Mouse (Mus musculus) urinary bladder, adult 2 months (tissue): ENCODE results near the gene Cdk5rap2. TPM values are rescaled to one million over a fixed set of nuclear protein-coding genes. Genes with fewer than 3 reads are reported as not detected.

Experiments
- DNase-seq: peaks from one replicate; pipeline ENCODE4 v3.0.0; 2022; ENCODE audit warnings: low spot score
- polyA plus RNA-seq: library from polyadenylated mRNA; depleted of rRNA; stranded (reverse); fragments of >200 nt; gene quantifications from 2 replicates; pipeline ENCODE4 v1.2.3, GENCODE M21; 2012; rRNA removed

Cdk5rap2 gene
- 5.7 and 8.0 TPM in 2 replicates for polyA plus RNA-seq

DNA sequence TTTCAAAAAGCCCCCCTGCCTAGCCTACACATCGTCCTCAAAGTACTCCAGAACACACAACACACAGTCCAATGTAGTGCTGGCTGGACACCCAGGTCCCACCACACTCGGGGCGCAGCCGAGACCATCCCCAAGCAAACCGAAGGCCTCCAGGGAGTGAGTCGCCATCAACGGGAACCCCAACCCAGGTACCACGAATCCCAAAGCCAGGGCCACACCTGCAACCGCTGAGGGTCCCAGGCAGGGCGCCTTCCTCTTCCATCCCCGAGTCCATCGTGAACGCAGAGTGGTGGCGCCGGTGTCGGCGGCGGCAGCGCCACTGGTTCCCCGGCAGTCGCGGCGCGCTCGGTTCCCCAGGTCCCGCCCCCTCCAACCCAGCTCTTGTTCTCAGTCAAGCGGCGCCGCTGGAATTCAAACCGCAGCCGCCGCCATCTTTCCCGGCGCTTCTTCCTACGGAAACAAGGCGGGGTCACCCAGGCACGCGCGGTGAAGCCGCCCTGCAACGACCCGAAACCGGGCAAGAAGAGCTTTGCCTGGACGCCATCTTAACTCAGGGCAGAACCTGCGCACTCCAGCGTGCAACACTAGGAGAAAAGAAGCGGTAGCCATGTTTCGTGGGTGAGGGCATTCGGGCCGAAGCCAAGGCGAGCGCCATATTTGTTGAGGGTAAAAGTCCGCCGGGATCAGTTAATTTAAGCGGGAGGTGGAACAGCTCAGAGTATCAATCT is at the start of gene Cdk5rap2:
TSS of gene Cdk5rap2 (minus strand) at position 450 of the 728 bp plus-strand sequence.
- peak; percentile 90 for DNase-seq

GRCm38 (mm10) chr4:70452161-70452560 is 41.9 kb upstream of the Cdk5rap2 start:
- no peak for DNase-seq

DNA sequence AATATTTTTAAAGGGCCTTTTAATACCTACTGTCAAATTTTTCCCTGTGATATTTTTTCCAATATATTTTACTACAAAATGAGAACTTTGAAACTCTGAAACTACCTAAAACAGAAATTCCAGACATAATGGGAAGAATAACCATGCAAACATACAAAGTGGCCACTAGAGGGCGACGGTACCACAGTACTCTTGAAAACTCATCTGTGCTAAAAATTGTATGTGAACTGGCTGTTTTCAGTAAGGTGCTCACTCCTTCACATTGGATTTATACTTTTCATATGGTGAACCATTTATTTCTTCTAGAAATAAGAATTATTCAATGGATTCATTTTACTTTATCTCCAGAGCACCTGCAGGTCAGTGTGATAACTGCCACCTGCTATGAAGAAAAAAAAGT is 41.5 kb upstream of the Cdk5rap2 start:
- no peak for DNase-seq

- no peak for DNase-seq
Observed at GRCm38 (mm10) chr4:70449668-70450067, 39.4 kb upstream of the Cdk5rap2 start.

GRCm38 (mm10) chr4:70446774-70447173 is 36.5 kb upstream of the Cdk5rap2 start:
- DNase-seq = no peak

DNA sequence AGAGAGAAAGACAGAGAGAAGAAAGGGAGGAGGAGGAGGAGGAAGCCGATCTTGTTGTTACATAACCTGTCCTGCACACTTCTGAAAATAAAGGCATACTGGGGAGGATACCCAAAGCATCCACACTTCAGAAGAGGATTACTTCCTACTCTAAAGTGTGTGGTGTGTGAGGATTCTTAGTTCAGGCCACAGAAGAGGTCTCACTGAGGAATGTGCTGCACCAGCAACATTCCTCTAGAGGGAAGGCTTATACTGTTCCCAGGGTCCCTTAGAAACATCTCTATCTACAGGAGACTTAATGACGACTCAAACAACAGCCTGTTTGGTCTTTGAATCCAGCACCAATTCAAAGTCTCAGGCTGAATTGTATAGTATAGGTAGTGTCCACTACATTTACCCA is 10.0 kb upstream of the Cdk5rap2 start:
- DNase-seq = no peak

- DNase-seq = no peak
Observed at GRCm38 (mm10) chr4:70412126-70412525, 1.9 kb upstream of the Cdk5rap2 start.

DNA sequence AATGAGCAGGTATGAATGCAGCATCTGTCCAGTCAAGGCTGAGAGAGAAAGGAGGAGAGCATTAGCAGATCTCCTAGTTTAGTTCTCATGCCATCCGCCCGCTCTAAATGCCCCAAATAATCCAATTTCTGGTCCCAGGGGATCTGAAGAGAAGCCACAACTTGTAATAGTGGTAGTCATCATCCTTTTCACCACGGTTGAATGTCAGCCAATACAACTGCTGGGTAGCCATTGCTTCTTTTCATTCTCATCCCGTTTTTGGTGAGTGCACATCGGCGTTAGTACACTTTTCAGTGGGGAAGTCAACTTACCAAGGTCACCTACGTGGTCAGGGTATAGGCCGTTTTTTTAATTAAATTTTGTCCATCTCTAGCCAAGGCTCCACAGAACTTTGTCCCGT is 787 bp downstream of the Cdk5rap2 start:
- no peak for DNase-seq

- no peak for DNase-seq
Observed at GRCm38 (mm10) chr4:70402109-70402819, 8.0 kb downstream of the Cdk5rap2 start.

DNA sequence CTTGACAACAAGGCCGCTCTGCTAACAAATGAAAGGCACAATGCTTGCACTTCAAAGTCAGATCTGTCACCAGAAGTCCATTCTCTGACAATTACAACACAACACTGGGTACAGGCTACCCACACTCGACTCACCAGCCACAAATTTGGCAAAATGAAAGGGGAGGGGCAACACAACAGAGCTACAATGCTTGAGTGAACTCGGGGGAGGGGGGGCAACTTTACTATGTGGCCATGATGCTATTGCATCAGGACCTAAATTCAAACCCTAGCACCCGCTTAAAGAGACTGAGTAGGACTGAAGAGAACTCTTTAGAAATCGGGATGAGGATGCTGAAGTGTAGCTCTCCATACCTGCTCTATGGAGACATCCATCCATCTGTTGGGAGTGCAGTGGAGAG is 10.8 kb downstream of the Cdk5rap2 start:
- no peak for DNase-seq

GRCm38 (mm10) chr4:70399074-70399473 is 11.2 kb downstream of the Cdk5rap2 start:
- no peak for DNase-seq

GRCm38 (mm10) chr4:70398088-70398487 is 12.2 kb downstream of the Cdk5rap2 start:
- DNase-seq = no peak

DNA sequence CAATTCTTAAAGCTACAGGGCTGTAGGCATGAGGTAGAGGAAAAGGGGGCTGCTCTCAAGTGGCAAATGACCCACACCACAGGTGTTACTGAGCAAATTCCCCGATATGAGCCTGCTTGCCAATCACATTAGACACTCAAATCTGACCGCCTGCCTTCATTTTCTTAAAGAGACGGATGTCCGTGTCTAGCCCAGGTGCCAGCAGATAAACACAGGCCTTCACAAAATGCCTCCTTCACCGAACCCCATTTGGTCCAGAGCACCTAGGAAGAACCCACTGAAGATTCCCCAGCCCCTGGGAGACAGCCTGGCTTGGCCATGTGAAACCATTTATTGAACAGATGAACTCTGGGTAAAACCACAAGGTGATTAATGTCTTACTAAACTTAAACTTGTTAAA is 13.5 kb downstream of the Cdk5rap2 start:
- DNase-seq = no peak

- no peak for DNase-seq
Observed at GRCm38 (mm10) chr4:70394736-70395135, 15.5 kb downstream of the Cdk5rap2 start.

- DNase-seq = no peak
Observed at GRCm38 (mm10) chr4:70391760-70392372, 18.4 kb downstream of the Cdk5rap2 start.

- no peak for DNase-seq
Observed at GRCm38 (mm10) chr4:70391073-70391472, 19.2 kb downstream of the Cdk5rap2 start.

DNA sequence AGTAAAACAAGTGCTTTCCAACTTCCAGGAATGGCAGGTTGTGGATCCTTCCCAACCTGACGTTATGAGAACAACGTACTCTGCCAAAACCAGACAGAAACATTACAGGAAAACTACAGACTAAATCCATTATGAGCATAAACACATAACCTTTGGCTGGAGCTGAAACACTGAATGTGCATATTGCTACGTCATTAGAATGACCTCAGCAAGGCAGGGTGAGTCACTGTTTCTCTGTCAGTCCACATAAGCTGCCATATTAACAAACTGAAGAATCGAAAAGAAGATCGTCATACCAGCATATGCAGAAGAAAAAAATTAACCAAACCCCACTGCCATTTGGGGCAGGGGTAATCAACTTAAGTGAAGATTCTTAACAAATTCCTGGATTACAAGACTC is 24.0 kb downstream of the Cdk5rap2 start:
- DNase-seq = no peak

DNA sequence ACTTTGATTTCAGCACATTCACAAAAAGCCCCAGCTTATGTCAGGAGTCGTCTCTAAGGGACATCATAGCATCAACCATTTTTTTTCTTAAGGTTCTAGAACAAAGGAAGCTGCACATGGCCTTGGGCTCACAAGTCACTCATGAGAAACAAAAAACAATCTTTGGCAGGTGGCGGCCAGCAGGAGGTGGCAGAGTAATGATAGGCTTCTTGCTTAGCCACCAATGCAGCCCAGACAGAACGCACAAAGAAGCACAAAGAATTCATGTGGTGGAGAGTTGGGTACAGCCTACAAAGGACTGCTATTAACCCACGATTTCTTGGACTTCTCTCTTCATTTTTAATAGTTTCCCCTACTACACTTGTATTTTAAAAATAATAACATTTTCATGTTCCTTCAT is 32.9 kb downstream of the Cdk5rap2 start:
- DNase-seq = no peak

- DNase-seq = no peak
Observed at GRCm38 (mm10) chr4:70365061-70365858, 45.0 kb downstream of the Cdk5rap2 start.

GRCm38 (mm10) chr4:70361366-70361765 is 48.9 kb downstream of the Cdk5rap2 start:
- DNase-seq = no peak

- DNase-seq = no peak
Observed at GRCm38 (mm10) chr4:70355659-70356350, 54.4 kb downstream of the Cdk5rap2 start.
